Mouse (Mus musculus) macrophage (primary cell): Measurements from ENCODE around the gene Gpr183. TPM values are rescaled to one million over a fixed set of nuclear protein-coding genes. Genes with fewer than 3 reads are reported as not detected.

Experiments
- H3K27ac ChIP-seq: fragments of 350-480 bp; formaldehyde crosslinking; 2 replicates; pipeline ENCODE4 v1.9.0; 2021
- H3K36me3 ChIP-seq: fragments of 350-480 bp; formaldehyde crosslinking; 2 replicates; pipeline ENCODE4 v1.9.0; 2021; ENCODE audit errors: inconsistent target
- H3K4me3 ChIP-seq: fragments of 350-480 bp; formaldehyde crosslinking; 2 replicates; pipeline ENCODE4 v1.9.0; 2021; ENCODE audit errors: inconsistent target
- H3K79me2 ChIP-seq: fragments of 350-480 bp; formaldehyde crosslinking; 2 replicates; pipeline ENCODE4 v1.9.0; 2021; ENCODE audit errors: inconsistent target
- WGBS: methylation state at CpG from one replicate; pipeline ENCODE4 v1.1.7; 2026; ENCODE audit warnings: inconsistent platforms; ENCODE audit not compliant: missing documents; 5-methylcytosine and 5-hydroxymethylcytosine counted together
- polyA plus RNA-seq: library from polyadenylated mRNA; stranded (reverse); fragments of 250-400 nt; gene quantifications from 3 replicates; pipeline ENCODE4 v1.2.4, GENCODE M21; 2018; ENCODE audit warnings: inconsistent platforms

Gene Gpr183
- polyA plus RNA-seq, 1 experiment from 2014 or later, result 8.0 TPM

DNA sequence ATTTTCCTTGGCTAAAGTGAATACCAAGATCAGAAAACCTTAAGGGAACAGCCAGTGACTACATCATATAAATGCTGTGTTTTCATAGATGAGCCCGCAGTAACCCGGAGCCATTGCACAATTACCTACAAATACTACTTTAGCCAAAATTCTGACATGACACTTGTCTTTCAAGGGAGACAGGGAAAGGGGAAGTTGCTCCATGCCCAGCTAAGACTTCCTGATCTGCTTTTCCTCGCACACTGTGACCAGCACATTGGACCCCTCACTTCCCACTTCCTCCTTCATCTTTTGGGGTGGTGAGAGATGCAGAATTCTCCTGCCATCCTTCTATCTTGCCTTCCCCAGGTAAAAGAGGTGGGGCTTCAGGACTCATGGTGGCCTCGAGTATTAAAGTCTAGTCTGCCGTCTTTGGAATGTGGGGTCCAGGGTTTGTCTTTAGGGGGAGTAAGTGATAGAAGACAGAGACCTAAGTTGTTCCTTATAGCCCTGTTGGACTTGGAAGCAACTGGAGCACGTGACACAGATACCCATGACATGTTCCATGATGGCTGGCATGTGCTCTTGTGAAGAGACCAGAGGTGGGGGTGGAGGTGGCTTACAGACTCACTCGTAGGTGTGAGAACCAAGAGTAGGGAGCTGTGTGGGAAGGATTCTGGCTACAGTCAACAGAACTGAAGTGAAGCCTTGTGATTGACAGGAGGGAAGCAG is 30.0 kb upstream of the Gpr183 start:
- Histone ChIP-seq H3K36me3 (no peaks in the 10 kb centered on the region), H3K4me3 (no peak overlapping the region), H3K27ac (peak overlapping the region; percentile 57), H3K79me2 (no peaks in the 10 kb centered on the region; the same call in 1 of the 2 replicates)
- WGBS, result 47% methylated on average over 7 of the region's 7 CpGs

DNA sequence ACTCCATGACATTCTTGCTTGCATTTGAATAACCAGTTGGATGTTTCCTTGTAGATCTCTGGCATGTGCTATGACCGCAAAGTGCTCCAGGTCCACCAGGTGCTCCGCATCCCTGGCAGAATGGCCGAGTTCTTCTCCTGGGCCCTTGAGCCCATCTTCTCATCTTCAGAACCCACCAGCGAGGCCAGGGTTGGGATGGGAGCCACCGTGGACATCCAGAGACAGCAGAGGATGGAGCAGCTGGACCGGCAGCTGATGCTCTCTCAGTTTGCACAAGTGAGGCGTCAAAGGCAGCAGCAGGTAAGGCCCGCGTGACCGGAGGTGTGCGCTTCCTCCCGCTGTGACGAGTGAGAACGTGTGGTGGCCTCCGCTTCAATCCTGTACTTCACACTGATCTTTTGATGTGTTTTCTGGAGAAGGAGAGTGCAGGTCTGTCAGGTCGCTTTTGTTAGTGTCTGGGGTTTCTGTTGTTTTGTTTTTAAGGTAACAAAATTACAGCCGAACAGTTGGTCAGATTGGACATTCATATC is 29.2 kb upstream of the Gpr183 start:
- Histone ChIP-seq H3K36me3 (no peaks in the 10 kb centered on the region), H3K79me2 (no peaks in the 10 kb centered on the region; the same call in 1 of the 2 replicates), H3K4me3 (no peak overlapping the region), H3K27ac (peak overlapping the region; percentile 57)
- WGBS, result 87% methylated on average over 17 of the region's 17 CpGs

DNA sequence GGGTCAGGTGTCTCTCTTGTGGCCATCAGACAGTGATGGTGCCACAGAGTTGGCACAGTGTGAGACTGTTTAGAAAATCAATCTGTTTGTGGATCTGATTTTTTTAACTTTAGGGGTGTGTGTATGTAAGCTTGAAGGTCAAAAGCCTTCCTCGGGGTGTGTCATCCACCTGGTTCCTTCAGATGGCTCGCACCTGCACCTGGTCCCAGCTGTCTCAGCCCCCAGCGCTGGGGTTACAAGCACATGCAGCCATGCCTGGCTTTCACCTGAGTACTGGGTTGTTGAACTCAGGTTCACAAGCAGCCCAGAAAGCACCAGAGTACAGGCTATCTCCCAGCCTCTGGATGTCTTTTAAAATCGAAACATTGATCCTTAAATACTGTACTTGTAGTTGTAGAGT is 28.6 kb upstream of the Gpr183 start:
- Histone ChIP-seq H3K36me3 (no peaks in the 10 kb centered on the region), H3K27ac (no peak overlapping the region; the same call in 1 of the 2 replicates), H3K79me2 (no peaks in the 10 kb centered on the region; the same call in 1 of the 2 replicates), H3K4me3 (no peak overlapping the region)
- 96% methylated on average over 4 of the region's 4 CpGs for WGBS

DNA sequence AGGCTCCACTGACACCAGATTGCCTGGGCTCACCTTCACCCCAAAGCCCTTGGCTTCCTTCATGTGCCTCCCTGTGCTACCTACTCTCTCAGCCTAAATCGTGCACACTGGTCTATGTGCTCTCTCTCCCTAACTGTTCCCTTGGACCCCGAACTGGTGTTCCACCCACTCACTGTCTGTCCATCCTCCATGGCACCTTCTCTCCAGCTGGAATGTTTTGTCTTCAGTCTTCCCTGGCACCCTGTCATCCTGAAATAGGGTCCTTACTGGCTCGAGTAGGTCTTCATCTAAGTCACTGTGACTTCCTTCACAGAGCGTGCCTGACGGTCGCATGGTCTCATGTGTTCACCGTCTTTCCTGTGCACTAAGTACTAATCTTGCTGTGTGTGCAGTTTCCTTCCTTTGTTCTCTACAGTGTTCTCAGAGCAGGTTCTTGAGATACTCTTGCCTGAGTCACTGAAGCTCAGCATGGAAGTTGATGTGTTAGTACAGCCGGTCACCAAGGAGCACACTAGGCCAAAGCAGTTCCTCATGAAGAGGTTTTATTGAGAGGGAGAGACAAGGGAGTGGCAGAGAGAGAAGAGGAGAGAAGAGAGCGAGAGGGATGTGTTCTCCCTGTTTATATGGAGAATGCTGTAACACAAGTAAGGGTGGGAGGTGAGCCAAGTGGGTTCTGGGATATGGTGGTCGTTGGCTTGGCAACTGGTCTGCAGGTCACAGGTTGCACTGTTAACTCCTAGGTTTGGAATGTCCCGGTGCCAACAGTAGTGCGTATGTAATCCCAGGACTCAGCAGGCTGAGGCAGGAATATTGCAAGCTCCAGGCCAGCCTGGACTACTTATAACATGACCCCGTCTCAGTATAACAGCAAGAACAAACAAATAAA is 27.6 kb upstream of the Gpr183 start:
- no peaks in the 10 kb centered on the region; the same call in 1 of the 2 replicates for H3K79me2 ChIP-seq
- H3K36me3 ChIP-seq, result no peaks in the 10 kb centered on the region
- 63% methylated on average over 13 of the region's 13 CpGs for WGBS
- H3K27ac ChIP-seq, result peak overlapping the region; percentile 49
- no peak overlapping the region for H3K4me3 ChIP-seq

DNA sequence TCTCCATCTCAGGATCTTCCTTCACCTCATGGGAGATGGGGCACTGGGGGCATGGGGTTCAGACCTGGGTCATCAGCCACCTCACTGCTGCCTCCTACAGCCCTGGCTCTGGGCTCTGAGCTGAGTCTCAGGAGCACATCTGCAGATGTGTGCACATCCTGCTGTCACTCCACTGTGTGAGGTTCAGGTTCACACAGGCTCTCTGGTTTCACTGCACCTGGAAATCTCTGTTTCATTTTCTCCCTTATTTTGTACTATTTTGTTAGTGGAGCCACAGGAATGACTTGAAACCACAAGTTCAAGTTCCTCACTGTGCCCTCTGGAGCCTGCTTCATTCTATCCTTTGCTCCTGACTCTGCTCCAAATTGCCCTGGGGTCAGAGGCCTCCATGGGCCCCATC is 26.9 kb upstream of the Gpr183 start:
- H3K36me3 ChIP-seq, result no peaks in the 10 kb centered on the region
- H3K4me3 ChIP-seq, result no peak overlapping the region
- no peaks in the 10 kb centered on the region; the same call in 1 of the 2 replicates for H3K79me2 ChIP-seq
- peak overlapping the region; percentile 49 for H3K27ac ChIP-seq

DNA sequence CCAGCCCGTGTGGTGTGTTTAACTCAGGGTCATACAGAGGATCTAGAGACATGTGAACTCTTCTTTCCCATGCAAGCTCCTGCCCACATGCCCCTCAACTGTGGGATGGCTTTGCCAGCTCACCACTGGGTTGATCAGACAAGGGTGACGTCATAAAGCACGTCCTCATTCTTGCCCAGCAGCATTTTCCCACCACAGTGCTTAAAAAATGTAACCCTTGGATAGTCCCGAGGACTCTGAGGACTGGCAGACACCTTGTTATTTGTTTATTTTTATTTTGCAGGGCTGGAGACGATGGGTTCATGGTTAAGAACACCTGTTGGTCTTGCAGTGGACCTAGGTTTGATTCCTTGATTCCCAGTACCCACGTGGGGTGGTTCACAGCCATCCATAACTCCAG is 25.9 kb upstream of the Gpr183 start:
- WGBS, result 92% methylated on average over 6 of the region's 6 CpGs
- H3K27ac ChIP-seq, result 0 out of 2 replicates have a peak overlapping the region, but pooled peaks have one; percentile 1
- no peaks in the 10 kb centered on the region for H3K36me3 ChIP-seq

DNA sequence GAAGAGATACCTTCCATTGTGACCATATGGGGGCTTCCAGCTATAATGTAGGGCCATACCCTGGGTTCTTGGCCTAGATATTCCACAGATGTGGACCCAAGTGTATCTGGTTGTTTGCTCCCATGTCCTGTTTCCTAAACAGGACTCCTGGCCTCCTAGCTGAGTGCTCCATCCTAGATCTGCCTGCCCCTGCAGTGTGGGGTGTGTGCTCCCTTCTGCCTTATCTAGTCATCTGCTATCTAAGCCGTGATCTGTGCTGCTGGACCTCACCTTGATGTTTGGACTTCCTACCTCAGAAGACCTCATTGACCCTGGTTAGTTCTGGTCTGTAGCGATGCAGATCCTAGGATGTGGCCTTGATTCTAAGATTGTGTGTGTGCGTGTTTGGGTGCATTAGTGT is 24.9 kb upstream of the Gpr183 start:
- H3K79me2 ChIP-seq, result no peaks in the 10 kb centered on the region; the same call in 1 of the 2 replicates
- H3K27ac ChIP-seq, result no peak overlapping the region
- 100% methylated on average over 3 of the region's 3 CpGs for WGBS
- H3K36me3 ChIP-seq, result no peaks in the 10 kb centered on the region
- no peak overlapping the region for H3K4me3 ChIP-seq

More for the DNA sequence above, 25.9 kb upstream of the Gpr183 start:
- Histone ChIP-seq H3K4me3 (no peak overlapping the region), H3K79me2 (no peaks in the 10 kb centered on the region; the same call in 1 of the 2 replicates)

DNA sequence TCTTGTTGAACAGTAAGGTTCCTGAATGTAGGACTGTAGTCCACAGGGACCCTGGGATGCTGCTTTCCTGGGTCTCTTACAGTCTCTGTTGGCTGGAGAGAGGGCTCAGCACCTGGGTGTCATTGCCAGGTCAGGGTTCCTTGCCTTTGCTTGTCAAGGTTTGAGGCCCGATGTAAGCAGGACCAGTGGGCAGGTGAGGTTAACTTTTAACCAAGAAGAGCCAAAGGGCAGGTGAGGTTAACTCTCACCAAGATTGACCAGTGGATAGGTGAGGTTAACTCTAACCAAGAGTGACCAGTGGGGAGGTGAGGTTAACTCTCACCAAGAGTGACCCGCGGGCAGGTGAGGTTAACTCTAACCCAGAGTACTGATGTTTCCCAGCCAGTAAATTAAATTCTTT is 24.3 kb upstream of the Gpr183 start:
- H3K27ac ChIP-seq, result peak overlapping the region; percentile 91; the same call in 1 of the 2 replicates
- H3K79me2 ChIP-seq, result no peaks in the 10 kb centered on the region; the same call in 1 of the 2 replicates
- H3K4me3 ChIP-seq, result no peak overlapping the region
- 93% methylated on average over 3 of the region's 3 CpGs for WGBS
- H3K36me3 ChIP-seq, result no peaks in the 10 kb centered on the region

DNA sequence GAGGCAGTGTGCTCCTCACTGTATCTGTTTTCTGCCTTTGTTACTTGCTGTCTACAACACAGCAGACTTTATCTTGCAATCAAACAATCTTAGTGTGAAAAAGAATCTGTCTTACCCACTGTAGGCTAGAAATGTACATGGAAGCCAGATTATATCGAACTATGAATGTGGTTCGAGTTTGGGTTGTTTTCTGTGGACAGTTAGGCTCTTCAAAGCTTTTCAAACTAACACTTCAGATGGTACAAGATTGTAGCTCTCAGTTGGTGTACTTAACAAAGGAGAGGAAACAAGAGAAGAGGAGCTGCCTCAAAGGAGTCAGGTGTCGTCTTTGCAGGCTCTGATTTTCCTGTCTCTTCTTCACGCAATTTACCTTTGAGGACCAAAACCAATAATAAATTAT is 22.7 kb upstream of the Gpr183 start:
- Histone ChIP-seq H3K27ac (peak overlapping the region; percentile 91), H3K4me3 (no peak overlapping the region), H3K36me3 (no peaks in the 10 kb centered on the region), H3K79me2 (no peaks in the 10 kb centered on the region; the same call in 1 of the 2 replicates)
- WGBS, result 86% methylated on average over 4 of the region's 4 CpGs

DNA sequence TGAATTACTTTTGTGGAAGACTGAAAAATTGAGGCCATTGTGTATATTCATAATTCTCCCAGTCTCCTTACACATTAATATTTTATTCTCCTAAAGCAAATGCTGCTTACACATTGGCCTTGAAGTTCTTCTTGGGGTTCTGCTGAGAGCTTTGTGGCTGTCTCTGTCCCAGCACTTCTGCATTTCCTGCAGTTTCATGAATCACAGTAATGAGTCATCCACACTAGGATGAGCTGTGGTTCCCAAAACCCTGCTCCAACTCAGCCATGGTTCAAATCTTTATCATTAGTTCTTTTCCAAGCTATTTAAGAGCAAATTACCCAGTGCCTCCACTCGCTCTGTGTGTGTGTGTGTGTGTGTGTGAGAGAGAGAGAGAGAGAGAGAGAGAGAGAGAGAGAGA is 22.3 kb upstream of the Gpr183 start:
- WGBS, result no CpG with 5 or more reads among the region's 1 CpGs
- Histone ChIP-seq H3K4me3 (no peak overlapping the region), H3K79me2 (no peaks in the 10 kb centered on the region; the same call in 1 of the 2 replicates), H3K27ac (peak overlapping the region; percentile 91), H3K36me3 (no peaks in the 10 kb centered on the region)

DNA sequence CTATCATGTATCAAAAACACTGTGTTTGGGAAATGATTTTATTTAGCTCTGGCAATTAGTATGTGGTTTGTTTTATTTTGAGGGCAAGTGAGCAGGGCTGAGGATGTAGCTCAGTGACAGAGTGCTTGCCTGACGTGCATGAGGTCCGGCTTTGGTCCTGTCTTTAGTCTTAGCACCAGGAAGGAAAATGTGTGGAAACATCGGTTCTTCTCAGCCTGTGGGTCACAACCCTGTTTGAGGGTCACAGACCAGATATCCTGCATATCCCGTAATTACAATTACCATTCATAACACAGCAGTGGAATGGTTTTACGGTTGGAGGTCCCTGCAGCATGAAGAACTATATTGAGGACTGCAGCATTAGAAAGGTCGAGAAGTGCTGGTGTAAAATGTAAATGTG is 21.0 kb upstream of the Gpr183 start:
- 70% methylated on average over 6 of the region's 6 CpGs for WGBS
- peak overlapping the region; percentile 91 for H3K27ac ChIP-seq
- no peaks in the 10 kb centered on the region for H3K36me3 ChIP-seq
- no peaks in the 10 kb centered on the region; the same call in 1 of the 2 replicates for H3K79me2 ChIP-seq
- H3K4me3 ChIP-seq, result no peak overlapping the region

DNA sequence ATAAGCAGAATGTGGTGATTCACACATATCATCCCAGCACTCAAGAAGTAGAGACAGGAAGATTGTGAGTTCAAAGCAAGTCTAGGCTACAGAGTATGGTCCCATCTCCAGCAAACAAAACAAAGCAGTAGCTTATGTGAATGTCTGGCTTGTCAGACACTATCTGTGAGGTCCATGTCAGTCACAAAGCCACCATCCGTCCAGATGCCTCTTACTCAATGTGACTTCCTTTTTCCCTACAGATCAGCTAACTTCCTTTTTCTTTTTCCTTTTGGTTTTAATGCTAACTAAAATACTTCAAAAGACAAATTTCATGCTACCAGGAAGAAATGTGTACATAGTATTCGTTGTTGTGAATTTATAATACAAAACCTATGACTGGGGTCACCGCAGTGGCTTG is 20.5 kb upstream of the Gpr183 start:
- Histone ChIP-seq H3K27ac (peak overlapping the region; percentile 91), H3K79me2 (no peaks in the 10 kb centered on the region; the same call in 1 of the 2 replicates), H3K4me3 (no peak overlapping the region), H3K36me3 (no peaks in the 10 kb centered on the region)
- WGBS, result 8% methylated on average over 3 of the region's 3 CpGs

DNA sequence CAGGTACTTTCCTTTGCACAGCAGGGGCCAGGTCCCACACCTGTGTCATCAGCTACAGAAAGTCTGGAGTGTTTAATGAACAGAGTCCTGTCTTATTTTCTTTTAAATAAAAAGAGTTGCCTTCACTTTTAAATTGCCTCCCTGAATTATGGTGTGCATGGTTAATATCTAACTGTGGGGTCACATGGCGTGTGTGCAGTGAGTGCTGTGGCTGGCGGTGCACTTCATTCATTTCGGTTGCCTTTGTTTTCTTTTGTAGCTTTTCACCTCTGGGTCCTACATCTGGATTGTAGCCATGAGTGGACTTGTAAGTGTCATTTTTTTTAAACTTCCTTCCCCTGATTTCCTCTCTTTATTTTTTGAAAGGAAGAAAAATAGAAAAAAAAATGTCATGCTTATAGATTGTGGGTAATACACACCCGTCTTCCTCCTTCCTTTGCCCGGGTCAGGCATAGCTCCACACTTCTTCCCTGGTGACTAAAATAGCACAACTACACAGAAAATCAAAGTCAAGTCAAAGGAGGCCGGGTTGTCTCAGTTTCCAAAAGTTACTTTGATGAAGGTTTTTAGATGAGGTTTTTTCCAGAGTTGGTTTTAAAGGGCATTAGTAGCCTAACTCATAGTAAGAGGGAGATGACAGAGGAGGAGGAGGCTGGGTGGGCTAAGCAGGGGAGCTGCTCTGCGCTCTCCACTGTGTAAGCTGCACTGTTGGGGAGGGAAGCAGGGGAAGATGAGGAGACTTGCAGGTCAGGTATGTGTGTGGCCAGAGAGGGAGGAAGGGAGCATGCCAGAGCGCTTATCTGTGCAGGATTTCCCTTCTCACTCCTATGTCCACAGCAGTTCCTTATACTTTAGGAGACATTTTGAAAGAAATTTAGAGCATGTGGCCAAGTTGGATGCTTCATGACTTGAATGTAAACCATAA is 18.3 kb upstream of the Gpr183 start:
- WGBS, result 46% methylated on average over 8 of the region's 8 CpGs
- H3K27ac ChIP-seq, result peak overlapping the region; percentile 91
- H3K4me3 ChIP-seq, result no peak overlapping the region
- no peaks in the 10 kb centered on the region; the same call in 1 of the 2 replicates for H3K79me2 ChIP-seq
- H3K36me3 ChIP-seq, result no peaks in the 10 kb centered on the region

DNA sequence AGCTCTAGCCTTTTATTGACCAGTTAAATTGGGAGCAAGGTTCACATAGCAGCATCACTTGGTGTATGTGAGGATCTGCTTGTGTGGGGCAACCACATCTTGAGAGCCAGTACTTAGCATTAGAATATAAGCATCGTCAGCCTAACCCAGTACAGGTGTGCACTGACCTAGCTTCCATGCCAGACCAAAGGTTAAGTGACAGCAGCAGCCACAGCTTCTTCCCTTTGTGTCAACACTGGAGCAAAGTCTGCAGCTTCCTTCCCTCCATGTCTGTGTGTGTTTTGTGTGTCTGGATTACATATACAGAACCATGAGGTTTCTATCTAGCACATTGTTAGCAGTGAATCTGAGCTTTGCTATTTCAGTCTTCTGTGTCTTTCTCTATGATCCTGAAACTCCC is 16.5 kb upstream of the Gpr183 start:
- no peak overlapping the region for H3K27ac ChIP-seq
- H3K36me3 ChIP-seq, result no peaks in the 10 kb centered on the region
- no peaks in the 10 kb centered on the region; the same call in 1 of the 2 replicates for H3K79me2 ChIP-seq
- 100% methylated on average over 1 of the region's 1 CpGs for WGBS
- no peak overlapping the region for H3K4me3 ChIP-seq
